Mouse (Mus musculus) lung, postnatal 0 days (tissue): ENCODE results near the gene Mon1b. TPM values are rescaled to one million over a fixed set of nuclear protein-coding genes. Genes with fewer than 3 reads are reported as not detected.

ENCODE experiments used
- ATAC-seq: fragments of 200-750 bp; cut with Nextera tagmentation; 2 replicates; pipeline ENCODE4 v1.8.0; 2017; ENCODE audit warnings: moderate library complexity
- DNase-seq: peaks from one replicate; pipeline ENCODE4 v3.0.0-alpha.2; 2016; ENCODE audit warnings: low spot score
- H3K27ac ChIP-seq: fragments of 300-500 bp; sonication (generic); 2 replicates; pipeline ENCODE4 v1.5.1; 2014; ENCODE audit warnings: antibody characterized with exemption, mild to moderate bottlenecking, low read length, mixed read lengths
- H3K27me3 ChIP-seq: fragments of 300-500 bp; sonication (generic); replicated peaks from 2 replicates; pipeline ENCODE4 v1.6.1; 2014; ENCODE audit warnings: low read length, mixed read lengths; ENCODE audit not compliant: insufficient read depth
- H3K36me3 ChIP-seq: fragments of 300-500 bp; sonication (generic); 2 replicates; pipeline ENCODE4 v1.6.1; 2014; ENCODE audit warnings: low read length, mixed read lengths; ENCODE audit not compliant: insufficient read depth
- H3K4me1 ChIP-seq: fragments of 300-500 bp; sonication (generic); 2 replicates; pipeline ENCODE4 v1.6.1; 2014; ENCODE audit warnings: antibody characterized with exemption, low read depth, low read length, mixed read lengths; ENCODE audit not compliant: insufficient read depth
- H3K4me2 ChIP-seq: fragments of 300-500 bp; sonication (generic); replicated peaks from 2 replicates; pipeline ENCODE4 v1.6.1; 2014; ENCODE audit warnings: low read depth, mild to moderate bottlenecking, low read length, moderate library complexity, mixed read lengths
- H3K4me3 ChIP-seq: fragments of 300-500 bp; sonication (generic); 2 replicates; pipeline ENCODE4 v1.5.1; 2014; ENCODE audit warnings: low read depth, low read length
- H3K9ac ChIP-seq: fragments of 300-500 bp; sonication (generic); replicated peaks from 2 replicates; pipeline ENCODE4 v1.6.1; 2014; ENCODE audit warnings: low read depth, mild to moderate bottlenecking
- H3K9me3 ChIP-seq: fragments of 300-500 bp; sonication (generic); 2 replicates; pipeline ENCODE4 v1.6.1; 2016; ENCODE audit warnings: low read length, mixed read lengths
- CTCF ChIP-seq: IDR thresholded peaks from 2 replicates; pipeline ENCODE4 v1.5.1; 2016; ENCODE audit warnings: antibody characterized with exemption, mild to moderate bottlenecking
- EP300 ChIP-seq: IDR thresholded peaks from 2 replicates; pipeline ENCODE4 v1.6.1; 2016; ENCODE audit warnings: antibody characterized with exemption, mild to moderate bottlenecking, control low read depth
- WGBS: fragments of 180-500 bp; shearing (Covaris S2); extraction: QIAGEN DNeasy Blood & Tissue Kit; methylation state at CpG from one replicate; pipeline ENCODE4 v1.1.7; 2014; 5-methylcytosine and 5-hydroxymethylcytosine counted together
- polyA plus RNA-seq: library from polyadenylated mRNA; unstranded; fragments of >200 nt; fragmentation: Nextera tagmentation; extraction: Ambion mirVana; gene quantifications from 2 replicates; pipeline ENCODE4 v1.2.1, GENCODE M21; 2015

Mon1b gene
- polyA plus RNA-seq, 1 experiment from 2014 or later = 4.7 TPM

- no peaks in the 10 kb centered on the region for H3K9me3 ChIP-seq
- no peak overlapping the region for H3K4me3 ChIP-seq
- no peaks in the 10 kb centered on the region for H3K36me3 ChIP-seq
- 85% methylated on average over 1 of the region's 1 CpGs for WGBS
- no peak overlapping the region for H3K27ac ChIP-seq
- ATAC-seq (no peak), DNase-seq (no peak)
- no peak overlapping the region for H3K9ac ChIP-seq
- H3K4me1 ChIP-seq = no peaks in the 10 kb centered on the region
- TF ChIP-seq CTCF = no peak
- H3K4me2 ChIP-seq = no peak overlapping the region
- H3K27me3 ChIP-seq = no peaks in the 10 kb centered on the region
Observed at GRCm38 (mm10) chr8:113676811-113677210, 41.4 kb downstream of the Mon1b start.

GRCm38 (mm10) chr8:113679361-113679760 lies 44.0 kb downstream of the Mon1b start:
- TF ChIP-seq CTCF = no peak
- TF ChIP-seq EP300 = 0 out of 2 replicates have a peak, but pooled peaks have one; percentile 6
- Histone ChIP-seq H3K9ac (no peak overlapping the region), H3K27me3 (no peaks in the 10 kb centered on the region), H3K9me3 (no peaks in the 10 kb centered on the region), H3K36me3 (no peaks in the 10 kb centered on the region), H3K4me3 (no peak overlapping the region), H3K27ac (no peak overlapping the region), H3K4me1 (no peaks in the 10 kb centered on the region), H3K4me2 (no peak overlapping the region)
- no peak for ATAC-seq
- no peak for DNase-seq
- 50% methylated on average over 3 of the region's 3 CpGs for WGBS

- no peak overlapping the region for H3K4me3 ChIP-seq
- peak; percentile 48 for ATAC-seq
- H3K27ac ChIP-seq = no peak overlapping the region
- H3K9ac ChIP-seq = no peak overlapping the region
- DNase-seq = peak; percentile 35
- no peaks in the 10 kb centered on the region for H3K27me3 ChIP-seq
- no peaks in the 10 kb centered on the region for H3K4me1 ChIP-seq
- H3K4me2 ChIP-seq = peak overlapping the region; percentile 36
- TF ChIP-seq EP300 (peak; percentile 22; the same call in 1 of the 2 replicates), CTCF (no peak)
- WGBS = 32% methylated on average over 17 of the region's 17 CpGs
- H3K9me3 ChIP-seq = no peaks in the 10 kb centered on the region
- H3K36me3 ChIP-seq = no peaks in the 10 kb centered on the region
Observed at GRCm38 (mm10) chr8:113687889-113688542, 52.6 kb downstream of the Mon1b start.

GRCm38 (mm10) chr8:113688543-113688915 lies 53.1 kb downstream of the Mon1b start:
- H3K27ac ChIP-seq = no peak overlapping the region
- no peak overlapping the region for H3K4me2 ChIP-seq
- H3K27me3 ChIP-seq = no peaks in the 10 kb centered on the region
- TF ChIP-seq EP300 = no peak
- TF ChIP-seq CTCF = no peak
- H3K9me3 ChIP-seq = no peaks in the 10 kb centered on the region
- H3K4me3 ChIP-seq = no peak overlapping the region
- WGBS = 51% methylated on average over 8 of the region's 8 CpGs
- ATAC-seq (no peak), DNase-seq (no peak)
- H3K4me1 ChIP-seq = no peaks in the 10 kb centered on the region
- H3K9ac ChIP-seq = no peak overlapping the region
- H3K36me3 ChIP-seq = no peaks in the 10 kb centered on the region

- ATAC-seq = peak; percentile 38
- no peak for DNase-seq
- Histone ChIP-seq H3K4me1 (no peaks in the 10 kb centered on the region), H3K36me3 (no peaks in the 10 kb centered on the region), H3K4me3 (no peak overlapping the region), H3K4me2 (no peak overlapping the region), H3K9ac (no peak overlapping the region), H3K27me3 (no peaks in the 10 kb centered on the region), H3K27ac (no peak overlapping the region), H3K9me3 (no peaks in the 10 kb centered on the region)
- WGBS = 57% methylated on average over 14 of the region's 14 CpGs
- TF ChIP-seq CTCF (no peak), EP300 (no peak)
Observed at GRCm38 (mm10) chr8:113691622-113692343, 56.4 kb downstream of the Mon1b start.

Other genes with a start within 250 kb of the Mon1b start
- gene Syce1l, start 7.6 kb downstream of the Mon1b start, polyA plus RNA-seq = 0.13 TPM in 1 of 2 replicates, not detected in the other
- 0.20 and 0.23 TPM in 2 replicates for gene Adamts18, start 213.2 kb downstream of the Mon1b start, polyA plus RNA-seq